Mouse (Mus musculus) forebrain, embryonic 11.5 days (tissue): Measurements from ENCODE around the gene Eef1a2. TPM values are rescaled to one million over a fixed set of nuclear protein-coding genes. Genes with fewer than 3 reads are reported as not detected.

Experiments
- ATAC-seq: fragments of 200-750 bp; cut with Nextera tagmentation; replicated peaks from 2 replicates; pipeline ENCODE4 v1.8.0; 2017; ENCODE audit warnings: moderate TSS enrichment; ENCODE audit not compliant: low FRiP score
- DNase-seq: peaks from one replicate; pipeline ENCODE4 v3.0.0-alpha.2; 2017; ENCODE audit warnings: low spot score
- H3K27ac ChIP-seq: fragments of 300-500 bp; sonication (generic); 2 replicates; pipeline ENCODE4 v1.5.1; 2014; ENCODE audit warnings: low read depth, low read length
- H3K27me3 ChIP-seq: fragments of 300-500 bp; sonication (generic); 2 replicates; pipeline ENCODE4 v1.6.1; 2014; ENCODE audit warnings: mild to moderate bottlenecking, low read length, mixed read lengths; ENCODE audit not compliant: control insufficient read depth, insufficient read depth
- H3K36me3 ChIP-seq: fragments of 300-500 bp; sonication (generic); 2 replicates; pipeline ENCODE4 v1.6.1; 2014; ENCODE audit warnings: mild to moderate bottlenecking, low read length, moderate library complexity, mixed read lengths; ENCODE audit not compliant: control insufficient read depth, insufficient read depth
- H3K4me1 ChIP-seq: fragments of 300-500 bp; sonication (generic); replicated peaks from 2 replicates; pipeline ENCODE4 v1.6.1; 2014; ENCODE audit warnings: low read length, mixed read lengths; ENCODE audit not compliant: control insufficient read depth, insufficient read depth
- H3K4me2 ChIP-seq: fragments of 300-500 bp; sonication (generic); 2 replicates; pipeline ENCODE4 v1.6.1; 2014; ENCODE audit warnings: low read depth, mild to moderate bottlenecking, low read length, moderate library complexity, mixed read lengths; ENCODE audit not compliant: severe bottlenecking
- H3K4me3 ChIP-seq: fragments of 300-500 bp; sonication (generic); 2 replicates; pipeline ENCODE4 v1.5.1; 2014; ENCODE audit warnings: low read depth, low read length
- H3K9ac ChIP-seq: fragments of 300-500 bp; sonication (generic); 2 replicates; pipeline ENCODE4 v1.6.1; 2014; ENCODE audit warnings: low read length
- H3K9me3 ChIP-seq: fragments of 300-500 bp; sonication (generic); 2 replicates; pipeline ENCODE4 v1.6.1; 2016; ENCODE audit warnings: low read length, mixed read lengths; ENCODE audit not compliant: control insufficient read depth
- WGBS: fragments of 180-500 bp; shearing (Covaris S2); extraction: QIAGEN DNeasy Blood & Tissue Kit; methylation state at CpG from one replicate; pipeline ENCODE4 v1.1.7; 2014; 5-methylcytosine and 5-hydroxymethylcytosine counted together
- polyA plus RNA-seq: library from polyadenylated mRNA; unstranded; fragments of >200 nt; fragmentation: Nextera tagmentation; extraction: Ambion mirVana; gene quantifications from 2 replicates; pipeline ENCODE4 v1.2.1, GENCODE M21; 2014

Eef1a2 gene
- polyA plus RNA-seq, 1 experiment from 2014 or later, result 0.47 TPM

GRCm38 (mm10) chr2:181134591-181135445 is 22.0 kb downstream of the Eef1a2 start, which contains the start of gene Kcnq2:
Gene Kcnq2, minus strand, starts transcription at chr2:181135300.
- under 1% methylated on average over 92 of the region's 104 CpGs for WGBS
- ATAC-seq (peak; percentile 57), DNase-seq (peak; percentile 73)
- H3K4me1 ChIP-seq, result peaks cover 3% of the 10 kb centered on the region; the same call in 1 of the 2 replicates
- no peaks in the 10 kb centered on the region for H3K36me3 ChIP-seq
- H3K27me3 ChIP-seq, result peaks cover 28% of the 10 kb centered on the region
- peak within 1 kb of the TSS; percentile 92 for H3K4me2 ChIP-seq
- H3K9me3 ChIP-seq, result no peaks in the 10 kb centered on the region
- peak within 1 kb of the TSS; percentile 54 for H3K9ac ChIP-seq
- H3K27ac ChIP-seq, result peak within 1 kb of the TSS; percentile 37
- peak within 1 kb of the TSS; percentile 65 for H3K4me3 ChIP-seq

- no peaks in the 10 kb centered on the region for H3K9me3 ChIP-seq
- no peaks in the 10 kb centered on the region for H3K36me3 ChIP-seq
- H3K9ac ChIP-seq, result peak overlapping the region; percentile 54
- ATAC-seq (peak; percentile 84), DNase-seq (peak; percentile 66)
- peaks cover 28% of the 10 kb centered on the region for H3K27me3 ChIP-seq
- H3K27ac ChIP-seq, result peak overlapping the region; percentile 37
- peak overlapping the region; percentile 92 for H3K4me2 ChIP-seq
- peaks cover 3% of the 10 kb centered on the region; the same call in 1 of the 2 replicates for H3K4me1 ChIP-seq
- H3K4me3 ChIP-seq, result peak overlapping the region; percentile 65
- 7% methylated on average over 22 of the region's 22 CpGs for WGBS
Measured at GRCm38 (mm10) chr2:181133837-181134590, 22.8 kb downstream of the Eef1a2 start.

GRCm38 (mm10) chr2:181130245-181130644 is 26.6 kb downstream of the Eef1a2 start:
- H3K9ac ChIP-seq, result no peak overlapping the region
- no peak overlapping the region for H3K4me3 ChIP-seq
- H3K9me3 ChIP-seq, result no peaks in the 10 kb centered on the region
- ATAC-seq, result no peak
- H3K36me3 ChIP-seq, result no peaks in the 10 kb centered on the region
- 82% methylated on average over 4 of the region's 4 CpGs for WGBS
- no peak for DNase-seq
- H3K27me3 ChIP-seq, result peaks cover 15% of the 10 kb centered on the region
- no peak overlapping the region for H3K27ac ChIP-seq
- H3K4me2 ChIP-seq, result no peak overlapping the region
- H3K4me1 ChIP-seq, result peaks cover 3% of the 10 kb centered on the region; the same call in 1 of the 2 replicates

GRCm38 (mm10) chr2:181128963-181129362 is 27.9 kb downstream of the Eef1a2 start:
- Histone ChIP-seq H3K4me3 (no peak overlapping the region), H3K4me2 (no peak overlapping the region), H3K4me1 (no peaks in the 10 kb centered on the region), H3K27ac (no peak overlapping the region), H3K36me3 (no peaks in the 10 kb centered on the region), H3K9ac (no peak overlapping the region), H3K27me3 (0 out of 2 replicates have a peak, but pooled peaks cover 2% of the 10 kb centered on the region), H3K9me3 (no peaks in the 10 kb centered on the region)
- no peak for ATAC-seq
- DNase-seq, result no peak
- 90% methylated on average over 4 of the region's 4 CpGs for WGBS

GRCm38 (mm10) chr2:181127786-181128185 is 29.0 kb downstream of the Eef1a2 start:
- H3K36me3 ChIP-seq, result no peaks in the 10 kb centered on the region
- no peak for DNase-seq
- no peak overlapping the region for H3K4me2 ChIP-seq
- H3K27me3 ChIP-seq, result no peaks in the 10 kb centered on the region
- H3K4me1 ChIP-seq, result no peaks in the 10 kb centered on the region
- no peak for ATAC-seq
- H3K4me3 ChIP-seq, result no peak overlapping the region
- H3K9me3 ChIP-seq, result no peaks in the 10 kb centered on the region
- no peak overlapping the region for H3K9ac ChIP-seq
- WGBS, result 44% methylated on average over 3 of the region's 3 CpGs
- no peak overlapping the region for H3K27ac ChIP-seq

GRCm38 (mm10) chr2:181125726-181126455 is 30.9 kb downstream of the Eef1a2 start:
- H3K9ac ChIP-seq, result no peak overlapping the region
- no peak overlapping the region for H3K27ac ChIP-seq
- H3K4me3 ChIP-seq, result no peak overlapping the region
- WGBS, result 60% methylated on average over 7 of the region's 7 CpGs
- no peaks in the 10 kb centered on the region for H3K27me3 ChIP-seq
- peaks cover 2% of the 10 kb centered on the region for H3K4me1 ChIP-seq
- ATAC-seq (no peak), DNase-seq (no peak)
- no peak overlapping the region for H3K4me2 ChIP-seq
- H3K9me3 ChIP-seq, result no peaks in the 10 kb centered on the region
- no peaks in the 10 kb centered on the region for H3K36me3 ChIP-seq

- H3K4me2 ChIP-seq, result no peak overlapping the region
- no peaks in the 10 kb centered on the region for H3K27me3 ChIP-seq
- H3K27ac ChIP-seq, result no peak overlapping the region
- H3K36me3 ChIP-seq, result no peaks in the 10 kb centered on the region
- DNase-seq (no peak), ATAC-seq (no peak)
- H3K4me3 ChIP-seq, result no peak overlapping the region
- H3K4me1 ChIP-seq, result peaks cover 5% of the 10 kb centered on the region
- no peak overlapping the region; the same call in 1 of the 2 replicates for H3K9ac ChIP-seq
- no peaks in the 10 kb centered on the region for H3K9me3 ChIP-seq
Measured at GRCm38 (mm10) chr2:181122642-181123041, 34.2 kb downstream of the Eef1a2 start.

- peaks cover 5% of the 10 kb centered on the region for H3K4me1 ChIP-seq
- DNase-seq, result peak; percentile 60
- H3K4me2 ChIP-seq, result no peak overlapping the region
- no peaks in the 10 kb centered on the region for H3K9me3 ChIP-seq
- no peak overlapping the region for H3K4me3 ChIP-seq
- H3K27me3 ChIP-seq, result no peaks in the 10 kb centered on the region
- no peaks in the 10 kb centered on the region for H3K36me3 ChIP-seq
- WGBS, result 80% methylated on average over 4 of the region's 4 CpGs
- 0 out of 2 replicates have a peak overlapping the region, but pooled peaks have one; percentile 13 for H3K9ac ChIP-seq
- peak overlapping the region; percentile 78 for H3K27ac ChIP-seq
- peak; percentile 78 for ATAC-seq
Measured at GRCm38 (mm10) chr2:181120922-181121449, 35.8 kb downstream of the Eef1a2 start.
